Mouse (Mus musculus) myocyte (in vitro differentiated cells): ENCODE data around the gene Arrb1. TPM values are rescaled to one million over a fixed set of nuclear protein-coding genes. Genes with fewer than 3 reads are reported as not detected.

Source experiments
- H3K27me3 ChIP-seq: one replicate; pipeline ENCODE4 v1.6.1; 2011; ENCODE audit not compliant: control insufficient read depth, insufficient read depth, insufficient read length
- H3K36me3 ChIP-seq: one replicate; pipeline ENCODE4 v1.6.1; 2011; ENCODE audit not compliant: control insufficient read depth, insufficient read depth
- H3K4me2 ChIP-seq: one replicate; pipeline ENCODE4 v1.6.1; 2011; ENCODE audit warnings: low read depth, control low read depth
- H3K4me3 ChIP-seq: one replicate; pipeline ENCODE4 v1.5.1; 2011; ENCODE audit warnings: mild to moderate bottlenecking, control low read depth, moderate library complexity
- H3K79me2 ChIP-seq: one replicate; pipeline ENCODE4 v1.6.1; 2011; ENCODE audit not compliant: control insufficient read depth, insufficient read depth
- H3ac ChIP-seq: one replicate; pipeline ENCODE4 v1.6.1; 2011; ENCODE audit not compliant: control insufficient read depth, insufficient read length
- CEBPB ChIP-seq: IDR thresholded peaks from 2 replicates; pipeline ENCODE4 v1.6.1; 2011; ENCODE audit warnings: mild to moderate bottlenecking, moderate library complexity; ENCODE audit not compliant: poor library complexity, insufficient read depth, severe bottlenecking
- E2F4 ChIP-seq: IDR thresholded peaks from one replicate; pipeline ENCODE4 v1.6.1; 2011; ENCODE audit warnings: mild to moderate bottlenecking, control low read depth, moderate library complexity; ENCODE audit not compliant: insufficient read depth
- MAX ChIP-seq: IDR thresholded peaks from one replicate; pipeline ENCODE4 v1.6.1; 2011; ENCODE audit warnings: low read depth, mild to moderate bottlenecking, control low read depth
- MYOD1 ChIP-seq, 3 experiments: IDR thresholded peaks; one replicate each; pipeline ENCODE4 v1.6.1; 2011; ENCODE audit warnings: control low read depth in 2 of 3, low read depth in 2 of 3, mild to moderate bottlenecking in 2 of 3, moderate library complexity in 1 of 3; ENCODE audit not compliant: insufficient read length in 2 of 3, control insufficient read depth in 1 of 3
- MYOG ChIP-seq, 3 experiments: IDR thresholded peaks; one replicate each; pipeline ENCODE4 v1.6.1; 2011; ENCODE audit warnings: control low read depth in 2 of 3, low read depth in 2 of 3, mild to moderate bottlenecking in 2 of 3; ENCODE audit not compliant: insufficient read length in 2 of 3, control insufficient read depth in 1 of 3, insufficient read depth in 1 of 3
- POLR2A ChIP-seq: IDR thresholded peaks from one replicate; pipeline ENCODE4 v1.6.1; 2011; ENCODE audit warnings: low read depth, mild to moderate bottlenecking, control low read depth, moderate library complexity; ENCODE audit not compliant: insufficient read length
- POLR2AphosphoS2 ChIP-seq: IDR thresholded peaks from one replicate; pipeline ENCODE4 v1.6.1; 2011; ENCODE audit warnings: low read depth, control low read depth; ENCODE audit not compliant: insufficient read length
- REST ChIP-seq: IDR thresholded peaks from one replicate; pipeline ENCODE4 v1.6.1; 2011; ENCODE audit warnings: mild to moderate bottlenecking, control low read depth, moderate library complexity; ENCODE audit not compliant: insufficient read depth, insufficient read length
- SRF ChIP-seq: IDR thresholded peaks from one replicate; pipeline ENCODE4 v1.6.1; 2011; ENCODE audit warnings: low read depth; ENCODE audit not compliant: control insufficient read depth, insufficient read length
- TCF12 ChIP-seq: IDR thresholded peaks from one replicate; pipeline ENCODE4 v1.6.1; 2011; ENCODE audit warnings: mild to moderate bottlenecking, control low read depth; ENCODE audit not compliant: poor library complexity, insufficient read depth, severe bottlenecking
- TCF3 ChIP-seq: IDR thresholded peaks from one replicate; pipeline ENCODE4 v1.6.1; 2011; ENCODE audit warnings: low read depth, control low read depth; ENCODE audit not compliant: insufficient read length
- USF1 ChIP-seq: IDR thresholded peaks from one replicate; pipeline ENCODE4 v1.6.1; 2011; ENCODE audit warnings: low read depth, mild to moderate bottlenecking, control low read depth, moderate library complexity
- polyA plus RNA-seq: library from polyadenylated mRNA; unstranded; fragments of >200 nt; fragmentation: generic; extraction: Trizol; gene quantifications from one replicate; pipeline ENCODE4 v1.2.1, GENCODE M21; 2012; ENCODE audit warnings: missing spikeins

The Arrb1 gene
- polyA plus RNA-seq, 1 experiment = 5.1 TPM

GRCm38 (mm10) chr7:99654244-99654643 is 119.0 kb downstream of the Arrb1 start:
- H3K79me2 ChIP-seq = no peaks in the 10 kb centered on the region
- H3ac ChIP-seq = no peak overlapping the region
- no peaks in the 10 kb centered on the region for H3K36me3 ChIP-seq
- TF ChIP-seq SRF (no peak), E2F4 (no peak), REST (no peak), POLR2AphosphoS2 (no peak), MAX (no peak), POLR2A (no peak), USF1 (no peak), CEBPB (no peak), TCF12 (no peak), TCF3 (no peak), MYOD1 (IDR thresholded peaks at IDR 0.05; ENCODE audit: control insufficient read depth in 1 of 3, insufficient read length in 2 of 3, low read depth in 2 of 3) (no peak), MYOG (IDR thresholded peaks at IDR 0.05; ENCODE audit: control insufficient read depth in 1 of 3, insufficient read depth in 1 of 3, insufficient read length in 2 of 3, low read depth in 2 of 3) (no peak)
- H3K27me3 ChIP-seq = no peaks in the 10 kb centered on the region
- no peak overlapping the region for H3K4me2 ChIP-seq
- no peak overlapping the region for H3K4me3 ChIP-seq

Other genes starting within 250 kb of the Arrb1 start
- gene Serpinh1, start 182.2 kb upstream of the Arrb1 start, polyA plus RNA-seq = 1,713 TPM
- 9.5 TPM for gene Gdpd5, start 154.1 kb upstream of the Arrb1 start, polyA plus RNA-seq
- not detected for gene Klhl35, start 69.5 kb upstream of the Arrb1 start, polyA plus RNA-seq
- gene Rps3, start 51.7 kb upstream of the Arrb1 start, polyA plus RNA-seq = 2,049 TPM
- not detected for gene Tpbgl, start 91.6 kb downstream of the Arrb1 start, polyA plus RNA-seq
- gene Slco2b1, start 175.9 kb downstream of the Arrb1 start, polyA plus RNA-seq = 0.01 TPM
- not detected for gene Olfr520, start 194.8 kb downstream of the Arrb1 start, polyA plus RNA-seq
- gene Olfr521, start 228.0 kb downstream of the Arrb1 start, polyA plus RNA-seq = not detected